Mouse (Mus musculus) mature B cell (primary cell): ENCODE measurements around the gene Pip5k1b.
"Not testable (repeated sequence)": the region's sequence is repeated elsewhere in the genome, so short reads cannot be mapped to it uniquely, and the experiment has no call there.

Experiments
- in situ Hi-C: fragments of 300-500 bp; cut with MboI; formaldehyde crosslinking; loops from 2 replicates; pipeline ENCODE4 v1.14.3; 2019

Gene Pip5k1b

DNA sequence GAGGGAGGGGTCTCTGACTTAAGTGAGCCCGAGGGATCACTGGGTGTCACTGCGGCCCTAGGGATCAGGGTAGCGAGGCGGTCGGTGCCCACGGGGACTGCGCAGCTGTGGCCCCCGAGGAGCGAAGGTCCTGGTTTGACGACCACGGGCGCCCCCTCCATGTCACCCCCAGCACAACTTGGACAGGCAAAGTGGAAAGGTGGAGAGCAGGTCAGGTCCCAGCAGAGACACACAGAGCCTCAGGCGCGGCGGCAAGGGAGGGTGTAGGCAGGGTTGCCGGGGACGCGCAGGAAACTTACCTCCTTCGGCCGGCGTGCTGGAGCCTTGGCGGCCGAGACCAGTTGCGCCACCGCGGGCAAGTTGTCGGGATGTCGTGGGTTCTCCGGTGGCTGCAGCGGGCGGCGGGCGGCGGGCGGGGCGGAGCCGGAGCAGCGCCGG is at the start of gene Pip5k1b:
Pip5k1b (minus strand) TSS at position 407 of the 438 bp plus-strand sequence.
- in situ Hi-C loops = no loop called here

DNA sequence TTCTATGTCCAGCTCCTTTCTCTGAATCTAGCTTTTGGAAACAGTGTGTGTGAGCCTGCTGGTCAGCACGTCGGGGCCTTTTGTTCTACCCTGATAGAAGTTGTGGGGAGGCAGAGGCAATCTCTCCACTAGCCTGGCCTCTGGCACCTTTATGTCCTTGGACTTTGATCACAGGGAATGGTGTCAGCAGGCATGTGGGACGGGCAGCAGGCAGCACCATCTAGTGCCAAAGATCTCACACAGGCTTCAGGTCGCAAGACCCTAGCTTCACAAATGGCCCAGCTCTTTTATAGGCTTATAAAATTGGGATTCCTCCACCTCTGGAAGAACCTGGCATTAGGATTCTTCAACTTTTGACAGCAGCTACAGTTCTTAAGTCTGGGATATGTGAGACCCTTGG is 48.4 kb upstream of the Pip5k1b start:
- in situ Hi-C loops = no loop called here

DNA sequence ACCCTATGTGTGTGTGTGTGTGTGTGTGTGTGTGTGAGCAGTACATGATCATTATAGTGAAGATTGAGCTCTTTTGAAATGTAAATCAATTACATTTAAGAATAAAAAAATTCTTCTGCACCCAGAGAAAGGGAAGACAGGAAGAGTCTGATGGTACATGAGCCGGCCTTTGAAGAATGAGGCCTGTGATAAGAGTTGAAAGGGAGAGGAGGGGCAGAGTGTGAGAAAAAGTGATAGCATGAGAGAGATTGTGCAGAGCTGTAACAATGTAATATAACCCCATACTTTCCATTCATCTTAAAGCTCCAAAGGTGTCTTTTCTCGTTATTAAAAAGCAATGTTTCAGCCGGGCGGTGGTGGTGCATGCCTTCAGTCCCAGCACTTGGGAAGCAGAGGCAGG is 47.8 kb upstream of the Pip5k1b start:
- in situ Hi-C loops = no loop called here

DNA sequence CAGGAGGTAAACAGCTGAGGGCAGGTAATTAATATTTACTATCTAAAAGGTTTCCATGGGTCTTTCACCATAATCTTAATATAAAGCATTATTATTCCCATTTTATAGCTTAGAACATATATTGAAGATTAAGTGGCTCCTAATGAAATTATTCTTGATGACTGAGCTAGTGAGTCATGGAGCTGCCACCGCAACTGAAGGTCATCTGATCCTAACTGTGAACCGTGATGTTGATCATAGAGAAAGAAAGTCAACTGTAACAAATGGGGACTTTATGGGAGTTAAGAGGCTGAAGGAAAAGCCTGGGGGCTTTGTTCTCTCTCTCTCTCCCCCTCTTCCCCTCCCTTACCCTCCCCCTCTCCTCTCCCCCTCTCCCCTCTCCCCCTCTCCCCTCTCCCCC is 31.1 kb upstream of the Pip5k1b start:
- in situ Hi-C loops = no loop called here

DNA sequence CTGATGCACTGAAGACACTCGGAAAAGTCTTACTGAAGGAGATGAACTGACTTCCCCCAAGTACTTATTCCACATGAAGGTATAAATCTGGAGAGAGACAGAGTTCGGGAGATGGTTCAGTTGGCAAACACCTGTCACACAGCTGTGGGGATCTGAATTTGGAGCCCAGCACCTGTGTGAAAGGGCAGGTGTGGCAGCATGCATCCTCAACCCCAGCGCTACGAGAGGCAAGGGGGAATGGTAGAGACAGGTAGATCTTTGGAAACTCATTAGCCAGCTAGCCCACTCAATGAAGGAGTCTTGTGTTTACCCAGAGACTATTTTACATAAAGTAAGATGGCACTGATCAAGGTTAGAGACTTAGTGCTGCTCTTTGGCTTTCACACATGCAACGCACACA is 29.5 kb upstream of the Pip5k1b start:
- in situ Hi-C loops = no loop called here

DNA sequence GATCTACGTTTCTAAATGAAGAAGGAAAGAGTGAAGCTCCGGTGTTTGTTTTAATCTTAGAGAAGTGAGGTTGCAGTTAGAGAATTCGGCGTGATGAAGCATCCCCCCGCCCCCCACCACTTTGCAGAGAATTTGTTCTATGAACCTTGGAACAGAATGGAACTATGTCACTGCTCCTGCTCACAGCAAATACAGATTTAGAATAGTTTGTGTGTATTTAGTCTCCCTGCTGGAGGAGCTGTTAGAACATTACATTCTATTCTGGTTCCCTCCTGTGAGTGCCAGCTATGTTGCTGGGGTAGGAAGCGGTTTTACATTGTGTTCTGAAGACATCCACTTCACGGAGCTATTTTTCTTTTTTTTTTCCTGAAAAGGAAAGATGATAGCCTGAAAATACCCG is 28.3 kb upstream of the Pip5k1b start:
- in situ Hi-C loops = no loop called here

DNA sequence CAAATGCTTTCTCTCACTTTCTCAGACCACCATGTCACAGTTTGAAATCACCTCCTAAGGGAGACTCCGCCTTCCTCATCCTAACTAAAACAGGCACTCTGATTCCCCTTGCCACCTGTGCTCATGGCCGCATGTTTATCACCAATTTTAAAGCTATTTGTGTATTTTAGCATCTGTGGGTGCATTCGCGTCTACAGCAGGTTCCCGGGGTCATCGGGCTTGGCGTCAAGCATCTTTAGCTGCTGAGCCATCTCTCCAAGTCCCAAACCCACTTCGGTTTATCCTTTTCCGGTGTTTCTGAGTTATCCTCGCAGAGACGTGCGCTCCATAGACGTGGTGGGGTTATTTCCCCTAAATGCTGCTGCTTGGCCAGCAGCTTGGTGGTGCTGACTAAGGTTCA is 20.5 kb upstream of the Pip5k1b start:
- in situ Hi-C loops = no loop called here

DNA sequence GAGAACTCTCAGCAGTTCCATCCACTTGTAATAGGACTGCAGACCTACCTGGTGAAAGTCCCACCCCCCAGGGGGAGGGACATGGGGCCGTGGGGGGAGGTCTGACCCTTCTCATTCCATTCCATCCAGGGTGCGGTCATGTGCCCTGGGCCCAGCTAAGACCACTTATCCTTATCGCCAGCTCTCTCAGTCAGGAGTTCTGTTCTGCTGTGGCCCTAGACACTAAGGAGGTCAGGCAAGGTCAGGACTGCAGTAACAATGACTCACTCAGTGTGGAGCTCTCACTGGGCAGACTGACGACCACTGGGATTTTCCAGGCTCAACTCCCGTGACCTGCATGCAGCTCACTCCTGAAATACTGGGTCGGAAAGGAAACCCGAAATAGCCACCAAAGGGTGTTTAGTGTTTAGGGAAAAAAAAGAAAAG is 16.1 kb upstream of the Pip5k1b start:
- in situ Hi-C loops = no loop called here

DNA sequence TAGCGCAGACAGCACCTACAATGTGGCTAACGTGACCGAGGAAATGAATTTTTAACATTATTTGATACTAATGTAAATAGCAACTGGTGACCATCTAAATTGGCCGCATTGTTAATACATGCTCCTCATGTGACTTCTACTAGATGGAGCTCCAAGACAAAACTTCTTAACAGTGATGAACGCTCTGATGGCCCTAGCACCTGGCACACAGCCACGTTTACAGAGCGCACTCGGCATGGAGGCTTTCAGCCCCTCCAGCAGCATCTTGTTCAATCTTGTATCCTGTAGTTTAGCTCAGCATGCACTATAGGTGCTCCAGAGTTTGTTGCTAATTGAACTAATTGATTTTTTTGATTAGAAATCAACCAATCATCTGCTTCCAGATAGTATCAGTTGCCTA is 15.3 kb upstream of the Pip5k1b start:
- in situ Hi-C loops = no loop called here

DNA sequence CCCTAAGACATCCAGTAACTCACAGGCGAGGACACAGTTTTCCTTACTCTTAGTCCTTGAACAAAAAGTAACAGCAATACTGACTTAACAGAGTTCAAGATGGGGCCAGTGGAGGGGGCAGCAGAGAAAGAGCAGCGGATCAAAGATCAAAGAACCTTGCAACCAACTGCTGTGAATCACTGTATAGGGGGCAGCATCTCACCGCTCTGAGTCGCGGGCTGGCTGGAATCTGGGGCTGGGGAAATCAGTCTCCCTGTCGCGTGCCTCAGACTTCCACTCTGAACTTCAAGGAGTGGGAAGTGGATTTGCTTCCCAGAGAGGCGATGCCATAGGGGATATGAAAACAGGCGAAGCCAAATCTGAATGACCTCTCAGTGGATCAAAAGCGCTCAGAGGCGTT is 1.8 kb upstream of the Pip5k1b start:
- in situ Hi-C loops = no loop called here

DNA sequence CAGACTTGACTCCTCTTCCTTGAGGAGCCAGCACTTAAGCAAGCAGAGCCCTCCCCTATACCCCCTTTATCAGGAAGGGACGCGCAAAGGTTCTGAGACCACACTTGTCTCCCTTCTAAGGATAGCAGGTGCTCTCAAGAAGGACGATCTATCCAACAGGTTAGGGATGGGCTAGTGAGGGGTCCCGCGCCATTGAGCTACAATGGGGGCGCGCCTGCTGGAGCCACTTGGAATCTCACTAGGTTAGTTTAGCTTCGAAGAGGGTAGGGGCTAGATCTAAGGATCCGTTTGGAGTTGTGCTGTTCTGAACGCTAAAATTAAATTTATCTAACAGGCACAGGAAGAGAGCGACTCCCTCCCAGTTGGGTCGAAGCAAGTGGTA is 904 bp upstream of the Pip5k1b start:
- in situ Hi-C loops = no loop called here

DNA sequence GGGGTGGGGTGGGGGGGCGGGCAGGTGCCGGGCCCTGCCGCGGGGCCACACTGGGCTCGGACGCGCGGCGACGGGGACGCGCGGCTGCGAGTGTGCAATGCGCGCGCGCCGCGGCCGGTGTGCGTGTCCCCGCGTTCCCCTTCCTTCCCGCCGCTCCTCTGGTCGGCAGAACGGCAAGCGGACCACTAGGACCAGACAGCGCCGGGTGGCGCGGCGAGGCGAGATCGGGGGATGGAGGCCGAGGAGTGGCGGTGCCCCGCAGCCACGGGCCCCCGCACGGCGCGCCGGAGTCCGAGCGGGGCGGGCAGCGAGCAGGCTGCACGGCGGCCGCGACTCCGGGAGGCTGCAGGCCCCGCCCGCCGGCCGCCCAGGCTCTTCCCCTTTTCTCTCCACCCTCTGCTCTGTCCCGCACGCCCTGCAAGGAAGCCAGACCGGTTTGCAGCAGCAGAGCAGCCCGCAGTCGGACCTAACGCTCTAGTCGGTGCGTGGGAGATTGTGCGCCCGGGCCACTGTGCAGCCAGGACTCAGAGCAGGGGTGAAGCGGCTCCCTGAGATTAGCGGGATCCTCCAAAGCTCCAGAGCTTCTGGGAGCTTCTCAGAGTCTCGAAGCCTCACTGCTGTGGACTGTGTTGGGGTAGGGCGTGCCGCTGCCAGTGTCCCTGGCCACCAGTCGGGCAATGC is 372 bp upstream of the Pip5k1b start:
- in situ Hi-C loops = no loop called here

DNA sequence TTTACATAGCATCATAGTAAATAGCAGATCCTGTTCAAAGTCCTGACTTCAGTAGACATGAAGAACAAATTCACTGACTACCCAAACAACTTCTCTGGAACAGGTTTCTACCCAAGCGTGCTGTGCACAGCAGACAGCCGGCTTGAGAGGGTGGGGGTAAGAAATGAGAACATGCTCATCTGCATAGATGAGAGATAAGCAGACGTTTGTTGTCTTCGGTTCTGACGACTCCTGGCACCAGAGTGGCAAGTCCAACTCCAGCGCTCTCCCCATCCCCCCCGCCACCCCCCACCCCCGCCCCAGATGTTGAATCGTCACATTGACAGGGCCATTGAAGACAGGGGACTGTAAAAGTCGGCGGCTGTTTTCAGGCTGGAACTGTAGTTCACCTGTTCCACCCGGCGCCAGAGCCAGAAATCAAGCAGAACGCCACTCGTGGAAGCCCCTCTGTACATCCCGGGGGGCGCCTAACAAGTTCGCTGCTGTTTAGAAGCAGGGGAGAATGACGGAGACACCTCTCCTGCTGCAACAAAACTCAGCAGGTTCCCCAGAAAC is 684 bp downstream of the Pip5k1b start:
- in situ Hi-C loops = no loop called here

DNA sequence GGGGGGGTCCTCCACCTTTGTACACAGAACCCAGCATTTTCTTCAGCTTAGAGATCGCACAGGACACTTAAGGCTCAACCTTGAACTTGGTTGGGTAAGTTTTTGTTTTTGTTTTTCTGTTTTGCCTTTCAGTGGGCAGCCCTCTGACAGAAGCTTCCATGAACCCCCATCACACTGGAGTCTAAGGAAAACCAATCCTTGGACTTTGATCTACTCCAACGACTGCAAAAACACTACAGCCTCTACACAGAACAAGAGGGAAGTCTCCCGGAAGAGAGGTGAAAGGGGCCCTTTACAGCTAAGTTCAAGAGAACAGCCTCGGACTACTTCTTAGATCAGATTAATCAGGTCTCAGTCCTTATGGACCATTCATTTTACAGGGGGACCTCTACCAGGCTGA is 1.2 kb downstream of the Pip5k1b start:
- in situ Hi-C loops = no loop called here

DNA sequence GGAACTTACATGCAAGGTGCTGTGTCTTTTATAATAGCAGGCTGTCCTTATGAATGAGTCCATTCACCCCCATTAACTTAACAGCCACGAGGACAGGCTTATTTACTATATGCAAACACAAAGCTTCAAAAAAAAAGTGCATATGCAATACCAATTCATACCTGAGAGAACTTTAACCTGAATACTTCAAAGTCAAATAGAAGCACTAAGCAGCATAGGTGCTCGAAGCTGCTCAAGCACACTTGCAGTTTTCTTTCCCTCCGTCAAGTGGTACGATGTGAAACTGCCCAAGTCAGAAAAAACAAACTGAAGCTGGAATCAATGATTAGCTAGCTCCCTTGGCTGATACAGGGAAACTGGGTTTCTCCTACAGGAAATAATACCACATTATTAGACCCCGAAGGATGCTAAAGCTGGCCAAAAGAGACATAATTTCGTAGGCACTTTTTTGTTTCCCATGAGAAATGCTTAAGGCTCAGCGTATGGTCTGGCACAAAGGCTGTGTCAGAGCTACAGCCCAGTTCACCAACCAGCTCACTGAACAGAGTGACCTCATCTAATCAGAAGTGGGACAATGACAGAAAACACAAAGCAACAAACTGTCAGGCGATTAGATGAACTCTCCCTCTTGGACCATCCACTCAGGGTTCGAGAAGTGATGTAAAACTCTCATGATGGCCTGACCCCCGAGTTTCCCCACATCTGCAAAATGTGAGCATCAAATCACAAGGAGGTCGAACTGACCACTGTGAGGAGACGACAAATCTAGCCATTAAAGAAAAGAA is 2.2 kb downstream of the Pip5k1b start:
- in situ Hi-C loops = no loop called here

DNA sequence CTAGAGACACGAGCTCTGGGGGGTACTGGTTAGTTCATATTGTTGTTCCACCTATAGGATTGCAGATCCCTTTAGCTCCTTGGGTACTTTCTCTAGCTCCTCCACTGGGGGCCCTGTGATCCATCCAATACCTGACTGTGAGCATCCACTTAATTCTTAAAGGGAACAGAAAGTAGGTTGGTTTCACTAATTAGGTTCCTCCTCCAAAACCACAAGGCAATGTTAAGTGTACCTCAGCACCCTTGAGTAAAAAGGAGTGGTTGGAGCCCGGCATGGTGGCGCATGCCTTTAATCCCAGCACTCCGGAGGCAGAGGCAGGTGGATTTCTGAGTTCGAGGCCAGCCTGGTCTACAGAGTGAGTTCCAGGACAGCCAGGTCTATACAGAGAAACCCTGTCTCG is 3.0 kb downstream of the Pip5k1b start:
- in situ Hi-C loops = not testable (repeated sequence)

DNA sequence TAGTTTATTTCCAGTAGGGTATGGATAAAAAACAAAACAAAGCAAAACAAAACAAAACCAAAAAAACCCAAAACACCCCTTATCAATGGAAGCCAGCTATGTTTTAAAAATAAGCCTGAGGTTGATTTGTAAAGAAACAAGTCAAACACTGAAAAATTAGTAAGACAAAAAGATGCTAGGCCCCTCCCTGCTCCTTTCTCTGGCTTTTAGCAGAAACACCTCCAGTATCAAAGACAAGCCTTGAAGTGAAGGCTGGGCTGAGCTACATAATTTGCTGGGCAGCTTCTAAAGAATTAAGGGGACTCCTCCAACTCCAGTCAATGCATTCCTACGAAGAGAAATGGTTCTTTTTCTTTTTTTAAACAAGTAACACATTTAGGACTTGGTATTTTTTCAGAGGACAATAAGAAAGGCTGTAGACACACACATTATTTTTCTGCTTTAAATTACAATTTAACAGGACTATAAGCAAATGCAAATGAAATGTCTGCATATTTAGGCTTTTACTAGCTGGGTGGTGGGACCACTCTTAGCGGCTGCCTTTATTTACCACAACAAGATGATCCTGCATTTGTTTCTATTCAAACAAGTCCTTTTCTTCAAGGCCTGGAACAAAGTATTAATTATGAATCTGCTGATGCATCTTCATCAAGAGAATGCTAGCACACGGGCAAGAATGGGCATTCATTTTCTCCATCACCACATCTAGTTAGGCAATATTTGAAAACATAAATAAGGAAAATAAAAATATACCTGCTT is 4.3 kb downstream of the Pip5k1b start:
- in situ Hi-C loops = no loop called here

DNA sequence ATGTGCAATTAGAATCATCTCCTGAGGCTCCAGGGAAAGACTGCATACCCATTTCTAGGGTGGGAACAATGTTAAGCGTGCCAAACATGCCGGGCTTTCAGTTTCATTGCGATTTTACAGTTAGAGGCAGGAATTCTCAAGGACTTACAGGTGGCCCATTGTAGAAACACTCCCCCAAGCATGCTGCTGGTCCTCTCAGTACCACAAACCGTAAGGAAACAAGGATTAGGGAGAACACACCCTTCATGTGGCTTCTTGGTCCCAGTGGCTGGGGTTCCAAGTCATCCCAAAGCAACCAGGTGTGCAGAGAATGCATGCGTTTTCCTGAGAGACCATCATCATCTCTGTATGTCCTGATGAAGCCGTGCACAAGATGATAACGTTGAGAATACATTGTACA is 4.9 kb downstream of the Pip5k1b start:
- in situ Hi-C loops = no loop called here

DNA sequence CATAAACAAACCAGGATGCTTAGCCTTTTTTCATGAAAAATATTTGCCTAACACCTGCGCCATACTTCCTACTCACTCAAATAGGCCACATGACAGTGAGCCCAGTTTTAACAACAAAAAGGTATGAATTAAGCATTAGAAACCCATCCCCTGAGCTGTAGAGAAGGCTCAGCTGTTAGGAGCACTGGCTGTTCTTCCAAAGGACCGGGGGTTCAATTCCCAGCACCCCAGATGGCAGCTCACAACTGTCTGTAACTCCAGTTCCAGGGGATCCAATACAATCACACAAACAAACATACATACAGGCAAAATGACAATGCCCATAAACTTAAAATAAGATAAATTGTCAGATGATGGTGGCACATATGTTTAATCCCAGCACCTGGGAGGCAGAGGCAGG is 5.7 kb downstream of the Pip5k1b start:
- in situ Hi-C loops = no loop called here

DNA sequence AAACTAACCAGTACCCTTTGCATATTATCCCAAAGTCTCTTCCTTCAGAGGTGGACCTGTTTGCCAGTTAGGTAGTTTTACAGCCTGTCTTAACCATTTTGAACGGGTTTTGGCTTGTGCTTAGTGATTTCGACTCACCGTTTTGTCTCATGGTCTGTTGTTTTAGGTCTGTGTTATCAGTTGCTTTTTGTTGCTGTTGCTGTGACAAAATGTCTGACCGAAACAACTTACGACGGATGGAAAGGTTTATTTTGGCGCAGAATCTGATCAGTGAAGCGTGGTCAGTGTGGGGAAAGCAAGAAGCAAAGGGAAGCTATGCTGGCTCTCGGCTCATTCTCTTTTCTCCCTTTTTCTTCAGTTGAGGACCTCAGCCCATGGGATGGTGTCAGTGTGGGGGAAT is 7.3 kb downstream of the Pip5k1b start:
- in situ Hi-C loops = no loop called here

DNA sequence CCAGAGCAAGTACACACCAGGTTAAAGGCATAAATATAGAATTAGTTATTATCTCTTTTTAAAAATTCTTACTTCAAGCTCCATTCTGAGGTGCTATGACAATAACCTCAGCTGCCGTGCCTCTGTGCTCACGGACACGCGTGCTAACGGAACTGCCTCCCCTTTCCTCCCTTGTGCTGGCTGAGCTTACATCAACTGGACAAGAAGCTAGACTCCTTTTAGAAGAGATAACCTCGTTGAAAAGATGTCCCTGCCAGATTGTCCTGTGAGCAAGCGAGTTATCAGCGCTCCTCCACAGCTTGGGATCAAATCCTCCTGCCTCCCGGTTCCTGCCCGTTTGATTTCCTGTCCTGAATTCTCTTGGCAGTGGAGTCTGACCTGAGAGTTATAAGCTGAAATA is 9.5 kb downstream of the Pip5k1b start:
- in situ Hi-C loops = no loop called here
